Mouse (Mus musculus) heart, adult 2 months (tissue): ENCODE results near the gene Klc1. TPM values are rescaled to one million over a fixed set of nuclear protein-coding genes. Genes with fewer than 3 reads are reported as not detected.

ENCODE experiments used
- DNase-seq, 2 experiments: peaks; one replicate each; pipeline ENCODE4 v3.0.0; 2021
- H3K27ac ChIP-seq: fragments of 200-600 bp; 2 replicates; pipeline ENCODE4 v1.8.1; 2022
- H3K27me3 ChIP-seq: fragments of 200-500 bp; 2 replicates; pipeline ENCODE4 v1.6.1; 2012; ENCODE audit warnings: mild to moderate bottlenecking, low read length, inconsistent platforms, mixed read lengths; ENCODE audit not compliant: control insufficient read depth, insufficient read depth
- H3K36me3 ChIP-seq: fragments of 200-500 bp; 2 replicates; pipeline ENCODE4 v1.6.1; 2012; ENCODE audit warnings: low read length, inconsistent platforms; ENCODE audit not compliant: control insufficient read depth, insufficient read depth
- H3K4me1 ChIP-seq: fragments of 200-500 bp; 2 replicates; pipeline ENCODE4 v1.6.1; 2011; ENCODE audit warnings: low read length; ENCODE audit not compliant: control insufficient read depth, insufficient read depth
- H3K4me3 ChIP-seq: fragments of 200-600 bp; 2 replicates; pipeline ENCODE4 v1.8.1; 2022
- H3K79me2 ChIP-seq: fragments of 200-500 bp; replicated peaks from 2 replicates; pipeline ENCODE4 v1.6.1; 2012; ENCODE audit warnings: mild to moderate bottlenecking, inconsistent platforms, low read length, moderate library complexity, mixed read lengths; ENCODE audit not compliant: control insufficient read depth, insufficient read depth
- H3K9ac ChIP-seq: fragments of 200-500 bp; 2 replicates; pipeline ENCODE4 v1.6.1; 2012; ENCODE audit warnings: low read depth, mild to moderate bottlenecking, control low read depth, inconsistent platforms, low read length, mixed read lengths
- CTCF ChIP-seq: fragments of 200-600 bp; IDR thresholded peaks from 2 replicates; pipeline ENCODE4 v1.8.1; 2022; ENCODE audit warnings: antibody characterized with exemption, mild to moderate bottlenecking, moderate library complexity
- EP300 ChIP-seq: fragments of 200-500 bp; IDR thresholded peaks from 2 replicates; pipeline ENCODE4 v1.6.1; 2011; ENCODE audit warnings: low read depth, low read length, control low read depth; ENCODE audit not compliant: insufficient read depth
- POLR2A ChIP-seq: fragments of 200-500 bp; IDR thresholded peaks from 2 replicates; pipeline ENCODE4 v1.6.1; 2011; ENCODE audit warnings: mild to moderate bottlenecking, low read depth, low read length, control low read depth; ENCODE audit not compliant: insufficient read depth
- WGBS: fragments of 180-500 bp; shearing (Covaris S2); methylation state at CpG from one replicate; pipeline ENCODE4 v1.1.7; 2018; 5-methylcytosine and 5-hydroxymethylcytosine counted together
- intact Hi-C: fragments of 180-260 bp; cut with DNase I; formaldehyde crosslinking; loops from one replicate; pipeline ENCODE4 v1.15.1; 2025
- polyA plus RNA-seq: library from polyadenylated mRNA; depleted of rRNA; stranded (reverse); fragments of >200 nt; gene quantifications from 2 replicates; pipeline ENCODE4 v1.2.3, GENCODE M21; 2012
- total RNA-seq, 2 experiments: library from RNA; stranded (reverse); gene quantifications; 2 replicates each; pipeline ENCODE4 v1.2.3; 2021

Klc1 gene
- total and polyA plus RNA-seq, 3 experiments = 80.8 to 83.9 (median 83.8) TPM

- TF ChIP-seq CTCF (no peak), POLR2A (no peak), EP300 (no peak)
- 47% methylated on average over 8 of the region's 9 CpGs for WGBS
- Histone ChIP-seq H3K36me3 (peaks cover 3% of the 10 kb centered on the region; the same call in 1 of the 2 replicates), H3K9ac (peak overlapping the region; percentile 9; the same call in 1 of the 2 replicates), H3K27me3 (no peaks in the 10 kb centered on the region), H3K4me3 (no peak overlapping the region), H3K4me1 (peaks cover 20% of the 10 kb centered on the region), H3K27ac (peak overlapping the region; percentile 29), H3K79me2 (peaks cover 13% of the 10 kb centered on the region)
- intact Hi-C loops = no loop called here
- DNase-seq = no peak
These were observed 11.3 kb downstream of the Klc1 start for GRCm38 (mm10) chr12:111769816-111770577.

GRCm38 (mm10) chr12:111770651-111771050 lies 12.0 kb downstream of the Klc1 start:
- no peaks in the 10 kb centered on the region for H3K27me3 ChIP-seq
- H3K4me3 ChIP-seq = no peak overlapping the region
- H3K27ac ChIP-seq = peak overlapping the region; percentile 6; the same call in 1 of the 2 replicates
- no peak for DNase-seq
- H3K36me3 ChIP-seq = peaks cover 6% of the 10 kb centered on the region; the same call in 1 of the 2 replicates
- no peak for TF ChIP-seq POLR2A
- TF ChIP-seq CTCF = no peak
- TF ChIP-seq EP300 = no peak
- no peak overlapping the region for H3K9ac ChIP-seq
- intact Hi-C loops = no loop called here
- 61% methylated on average over 10 of the region's 10 CpGs for WGBS
- H3K79me2 ChIP-seq = peaks cover 13% of the 10 kb centered on the region
- H3K4me1 ChIP-seq = peaks cover 20% of the 10 kb centered on the region

- 86% methylated on average over 16 of the region's 16 CpGs for WGBS
- Histone ChIP-seq H3K9ac (no peak overlapping the region), H3K4me3 (no peak overlapping the region), H3K4me1 (peaks cover 17% of the 10 kb centered on the region), H3K36me3 (peaks cover 14% of the 10 kb centered on the region), H3K79me2 (peaks cover 10% of the 10 kb centered on the region), H3K27me3 (no peaks in the 10 kb centered on the region), H3K27ac (no peak overlapping the region)
- DNase-seq = no peak
- intact Hi-C loops = no loop called here
- TF ChIP-seq CTCF (no peak), POLR2A (no peak), EP300 (no peak)
These were observed 15.5 kb downstream of the Klc1 start for GRCm38 (mm10) chr12:111774156-111774555.

- WGBS = 70% methylated on average over 15 of the region's 15 CpGs
- Histone ChIP-seq H3K9ac (no peak overlapping the region), H3K27me3 (no peaks in the 10 kb centered on the region), H3K36me3 (peaks cover 14% of the 10 kb centered on the region), H3K27ac (no peak overlapping the region), H3K79me2 (peaks cover 9% of the 10 kb centered on the region), H3K4me3 (no peak overlapping the region), H3K4me1 (peaks cover 14% of the 10 kb centered on the region)
- DNase-seq = no peak
- intact Hi-C loops = loop anchor here (5.0 kb wide), 1 partner anchor 33 kb away; no protein-coding TSS in a partner anchor
- no peak for TF ChIP-seq EP300
- no peak for TF ChIP-seq CTCF
These were observed 16.2 kb downstream of the Klc1 start for GRCm38 (mm10) chr12:111774845-111775244.

DNA sequence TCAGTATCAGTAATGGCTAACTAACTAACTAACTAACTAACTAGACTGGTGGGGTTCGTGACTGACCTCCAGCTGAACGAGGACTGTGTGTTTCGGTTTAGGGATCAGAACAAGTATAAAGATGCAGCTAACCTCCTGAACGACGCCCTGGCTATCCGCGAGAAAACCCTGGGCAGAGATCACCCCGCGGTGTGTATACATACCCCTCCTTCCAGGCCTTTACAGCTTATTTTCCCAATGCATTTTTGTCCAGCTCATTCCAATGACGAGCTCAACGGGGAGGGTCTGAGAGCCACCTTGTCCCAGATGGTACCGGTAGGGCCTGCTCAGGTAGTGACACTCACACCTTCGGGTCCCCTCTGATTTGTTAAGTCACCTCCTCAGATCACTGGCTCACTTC lies 19.3 kb downstream of the Klc1 start:
- DNase-seq = no peak
- Histone ChIP-seq H3K79me2 (peaks cover 7% of the 10 kb centered on the region), H3K27me3 (no peaks in the 10 kb centered on the region), H3K4me3 (no peak overlapping the region), H3K4me1 (peaks cover 6% of the 10 kb centered on the region), H3K36me3 (peaks cover 14% of the 10 kb centered on the region), H3K9ac (no peak overlapping the region), H3K27ac (peak overlapping the region; percentile 67)
- TF ChIP-seq CTCF = no peak
- no peak for TF ChIP-seq POLR2A
- no peak for TF ChIP-seq EP300
- intact Hi-C loops = loop anchor here (5.0 kb wide), 1 partner anchor 36 kb away; no protein-coding TSS in a partner anchor
- 89% methylated on average over 13 of the region's 13 CpGs for WGBS

- H3K9ac ChIP-seq = no peak overlapping the region
- H3K27me3 ChIP-seq = no peaks in the 10 kb centered on the region
- peak overlapping the region; percentile 61 for H3K27ac ChIP-seq
- H3K36me3 ChIP-seq = peaks cover 14% of the 10 kb centered on the region
- peaks cover 6% of the 10 kb centered on the region for H3K4me1 ChIP-seq
- TF ChIP-seq POLR2A (no peak), CTCF (peak; percentile 56), EP300 (no peak)
- intact Hi-C loops = loop anchor here (5.0 kb wide), 1 partner anchor 37 kb away; no protein-coding TSS in a partner anchor
- 100% methylated on average over 1 of the region's 1 CpGs for WGBS
- H3K4me3 ChIP-seq = no peak overlapping the region
- no peak for DNase-seq
- peaks cover 2% of the 10 kb centered on the region for H3K79me2 ChIP-seq
These were observed 20.9 kb downstream of the Klc1 start for GRCm38 (mm10) chr12:111779544-111779943.
